Mouse (Mus musculus): ENCODE results near the gene 9430097D07Rik. TPM values are rescaled to one million over a fixed set of nuclear protein-coding genes. Genes with fewer than 3 reads are reported as not detected.

The 9430097D07Rik gene
- polyA plus RNA-seq, 1 experiment from 2014 or later, result 0.30 TPM

DNA sequence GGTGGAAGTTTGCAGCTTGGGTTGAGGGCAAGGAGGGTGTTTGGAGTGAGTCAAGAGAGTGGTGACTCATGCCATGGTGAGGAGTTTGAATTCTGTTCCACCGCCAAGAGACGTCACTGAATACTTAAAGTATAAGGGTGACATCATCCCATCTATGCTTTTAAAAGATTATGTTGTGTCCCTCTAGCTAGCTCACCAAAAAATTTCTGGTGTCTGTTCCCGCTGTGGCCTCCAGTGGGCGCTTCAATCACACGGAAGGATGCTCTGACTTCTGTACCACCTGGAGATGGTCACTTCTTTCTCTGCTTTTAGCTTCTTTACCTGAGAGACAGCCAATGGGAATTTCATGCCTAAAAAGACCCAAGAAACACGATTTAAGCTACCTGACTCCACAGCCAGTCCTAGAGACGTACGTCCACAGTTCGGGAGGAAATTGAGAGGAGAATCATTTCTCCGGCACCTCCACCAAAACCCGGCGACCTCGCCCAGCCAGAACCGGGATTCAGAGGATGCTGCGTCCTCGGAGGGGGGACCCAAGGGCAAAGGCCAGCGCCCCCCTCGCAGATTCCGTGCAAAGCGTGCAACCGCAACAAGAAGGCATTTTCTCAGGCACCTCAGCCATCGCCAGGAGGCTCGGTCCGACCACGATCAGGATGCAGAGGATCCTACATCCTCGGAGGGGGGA lies 441 bp downstream of the 9430097D07Rik start:
- Histone ChIP-seq H3K27ac (ENCODE audit: low read depth, low read length) (no peak overlapping the region), H3K4me2 (ENCODE audit: low read length) (peak overlapping the region; percentile 100)
- under 1% methylated on average over 26 of the region's 26 CpGs for WGBS

DNA sequence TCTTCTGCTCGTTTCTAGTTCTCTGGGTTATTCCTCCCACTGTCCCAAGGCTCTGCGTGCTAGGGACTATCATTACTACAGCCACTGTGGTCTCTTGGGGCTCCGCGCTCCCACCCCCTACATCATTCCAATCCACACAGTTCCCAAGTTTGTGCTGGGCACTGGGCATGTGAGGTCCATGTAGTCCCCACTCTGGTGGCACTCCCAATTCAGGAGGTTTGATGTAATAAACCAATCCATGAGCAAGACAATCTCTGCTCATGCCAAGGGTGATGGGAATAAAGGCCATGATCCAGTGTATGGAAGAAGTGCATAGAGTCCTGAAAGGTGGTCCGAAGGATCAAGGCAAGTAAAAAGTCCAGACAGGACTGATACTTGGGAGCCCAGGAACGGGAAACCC lies 987 bp downstream of the 9430097D07Rik start, which contains the start of gene Pip5kl1:
Gene Pip5kl1 (plus strand): TSS at position 301 of the 400 bp plus-strand sequence.
- no peak for DNase-seq (ENCODE audit: low spot score)
- peak within 1 kb of the TSS; percentile 49 for H3K4me3 ChIP-seq (ENCODE audit: low read depth, low read length)
- H3K9me3 ChIP-seq (replicated peaks; ENCODE audit: control insufficient read depth, low read length), result no peaks in the 10 kb centered on the region
- H3K4me2 ChIP-seq (ENCODE audit: low read length), result peak within 1 kb of the TSS; percentile 100
- peaks cover 7% of the 10 kb centered on the region for H3K4me1 ChIP-seq (ENCODE audit: control insufficient read depth, insufficient read depth, low read length)
- peak within 1 kb of the TSS; percentile 66 for H3K9ac ChIP-seq (ENCODE audit: low read length)
- no peak for ATAC-seq
- 0 out of 2 replicates have a peak, but pooled peaks cover 5% of the 10 kb centered on the region for H3K27me3 ChIP-seq (replicated peaks; ENCODE audit: control insufficient read depth, insufficient read depth, low read length)
- no peak within 1 kb of the TSS for H3K27ac ChIP-seq (ENCODE audit: low read depth, low read length)
- H3K36me3 ChIP-seq (ENCODE audit: control insufficient read depth, insufficient read depth, low read length), result 0 out of 2 replicates have a peak, but pooled peaks cover 7% of the 10 kb centered on the region
- 79% methylated on average over 6 of the region's 6 CpGs for WGBS

More for the DNA sequence above, 441 bp downstream of the 9430097D07Rik start:
- Histone ChIP-seq H3K27me3 (replicated peaks; ENCODE audit: control insufficient read depth, insufficient read depth, low read length) (0 out of 2 replicates have a peak, but pooled peaks cover 5% of the 10 kb centered on the region), H3K9ac (ENCODE audit: low read length) (peak overlapping the region; percentile 66), H3K4me1 (ENCODE audit: control insufficient read depth, insufficient read depth, low read length) (peaks cover 7% of the 10 kb centered on the region), H3K9me3 (replicated peaks; ENCODE audit: control insufficient read depth, low read length) (no peaks in the 10 kb centered on the region), H3K4me3 (ENCODE audit: low read depth, low read length) (peak overlapping the region; percentile 49), H3K36me3 (ENCODE audit: control insufficient read depth, insufficient read depth, low read length) (0 out of 2 replicates have a peak, but pooled peaks cover 7% of the 10 kb centered on the region)
- DNase-seq (ENCODE audit: low spot score), result peak; percentile 70
- ATAC-seq, result 0 out of 2 replicates have a peak, but pooled peaks have one; percentile 33

- ATAC-seq (no peak), DNase-seq (ENCODE audit: low spot score) (no peak)
- peaks cover 7% of the 10 kb centered on the region for H3K4me1 ChIP-seq (ENCODE audit: control insufficient read depth, insufficient read depth, low read length)
- H3K36me3 ChIP-seq (ENCODE audit: control insufficient read depth, insufficient read depth, low read length), result peaks cover 22% of the 10 kb centered on the region
- H3K4me3 ChIP-seq (ENCODE audit: low read depth, low read length), result no peak overlapping the region
- H3K9ac ChIP-seq (ENCODE audit: low read length), result no peak overlapping the region
- 0 out of 2 replicates have a peak, but pooled peaks cover 2% of the 10 kb centered on the region for H3K27me3 ChIP-seq (replicated peaks; ENCODE audit: control insufficient read depth, insufficient read depth, low read length)
- 91% methylated on average over 11 of the region's 11 CpGs for WGBS
- no peak overlapping the region for H3K4me2 ChIP-seq (ENCODE audit: low read length)
- H3K9me3 ChIP-seq (replicated peaks; ENCODE audit: control insufficient read depth, low read length), result no peaks in the 10 kb centered on the region
- no peak overlapping the region for H3K27ac ChIP-seq (ENCODE audit: low read depth, low read length)
Measured at GRCm38 (mm10) chr2:32572196-32572595, 3.3 kb downstream of the 9430097D07Rik start.

GRCm38 (mm10) chr2:32570698-32571494 lies 4.6 kb downstream of the 9430097D07Rik start, which contains the start of gene Dpm2:
Gene Dpm2 (plus strand): TSS chr2:32570858.
- H3K36me3 ChIP-seq (ENCODE audit: control insufficient read depth, insufficient read depth, low read length), result peaks cover 31% of the 10 kb centered on the region
- H3K27ac ChIP-seq (ENCODE audit: low read depth, low read length), result peak within 1 kb of the TSS; percentile 55; the same call in 1 of the 2 replicates
- peaks cover 7% of the 10 kb centered on the region for H3K4me1 ChIP-seq (ENCODE audit: control insufficient read depth, insufficient read depth, low read length)
- H3K9me3 ChIP-seq (replicated peaks; ENCODE audit: control insufficient read depth, low read length), result no peaks in the 10 kb centered on the region
- H3K4me2 ChIP-seq (ENCODE audit: low read length), result peak within 1 kb of the TSS; percentile 71
- peak; percentile 97 for DNase-seq (ENCODE audit: low spot score)
- peak within 1 kb of the TSS; percentile 71 for H3K9ac ChIP-seq (ENCODE audit: low read length)
- WGBS, result 1% methylated on average over 36 of the region's 36 CpGs
- ATAC-seq, result peak; percentile 87
- H3K4me3 ChIP-seq (ENCODE audit: low read depth, low read length), result peak within 1 kb of the TSS; percentile 65
- no peaks in the 10 kb centered on the region for H3K27me3 ChIP-seq (replicated peaks; ENCODE audit: control insufficient read depth, insufficient read depth, low read length)

- Histone ChIP-seq H3K4me2 (ENCODE audit: low read length) (no peak overlapping the region), H3K27me3 (replicated peaks; ENCODE audit: control insufficient read depth, insufficient read depth, low read length) (no peaks in the 10 kb centered on the region), H3K36me3 (ENCODE audit: control insufficient read depth, insufficient read depth, low read length) (peaks cover 49% of the 10 kb centered on the region), H3K9me3 (replicated peaks; ENCODE audit: control insufficient read depth, low read length) (no peaks in the 10 kb centered on the region), H3K4me1 (ENCODE audit: control insufficient read depth, insufficient read depth, low read length) (peaks cover 7% of the 10 kb centered on the region), H3K4me3 (ENCODE audit: low read depth, low read length) (no peak overlapping the region), H3K27ac (ENCODE audit: low read depth, low read length) (no peak overlapping the region), H3K9ac (ENCODE audit: low read length) (no peak overlapping the region)
- no peak for DNase-seq (ENCODE audit: low spot score)
- 89% methylated on average over 3 of the region's 3 CpGs for WGBS
- ATAC-seq, result no peak
Measured at GRCm38 (mm10) chr2:32568941-32569340, 6.5 kb downstream of the 9430097D07Rik start.

DNA sequence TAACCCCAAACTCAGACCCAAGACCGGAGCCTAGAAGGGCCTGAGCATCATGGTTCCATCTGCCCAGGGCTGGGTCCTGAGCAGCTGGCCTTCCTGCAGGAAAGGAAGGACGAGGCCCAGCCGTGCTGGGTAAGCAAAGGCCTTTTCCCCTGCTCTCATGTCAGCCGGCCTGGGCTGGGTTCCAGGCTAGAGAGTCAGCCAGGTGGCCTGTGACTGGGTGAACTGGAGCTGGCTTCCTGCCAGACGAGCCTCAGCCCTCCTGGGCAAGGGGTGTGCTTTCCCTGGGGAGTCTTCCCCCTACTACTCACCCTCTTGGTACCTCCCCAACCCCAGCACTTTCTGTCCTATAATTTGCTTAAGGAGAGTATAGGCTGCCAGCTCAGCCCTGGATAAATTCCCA lies 7.3 kb downstream of the 9430097D07Rik start:
- peaks cover 51% of the 10 kb centered on the region for H3K36me3 ChIP-seq (ENCODE audit: control insufficient read depth, insufficient read depth, low read length)
- no peak overlapping the region for H3K4me3 ChIP-seq (ENCODE audit: low read depth, low read length)
- 82% methylated on average over 5 of the region's 5 CpGs for WGBS

DNA sequence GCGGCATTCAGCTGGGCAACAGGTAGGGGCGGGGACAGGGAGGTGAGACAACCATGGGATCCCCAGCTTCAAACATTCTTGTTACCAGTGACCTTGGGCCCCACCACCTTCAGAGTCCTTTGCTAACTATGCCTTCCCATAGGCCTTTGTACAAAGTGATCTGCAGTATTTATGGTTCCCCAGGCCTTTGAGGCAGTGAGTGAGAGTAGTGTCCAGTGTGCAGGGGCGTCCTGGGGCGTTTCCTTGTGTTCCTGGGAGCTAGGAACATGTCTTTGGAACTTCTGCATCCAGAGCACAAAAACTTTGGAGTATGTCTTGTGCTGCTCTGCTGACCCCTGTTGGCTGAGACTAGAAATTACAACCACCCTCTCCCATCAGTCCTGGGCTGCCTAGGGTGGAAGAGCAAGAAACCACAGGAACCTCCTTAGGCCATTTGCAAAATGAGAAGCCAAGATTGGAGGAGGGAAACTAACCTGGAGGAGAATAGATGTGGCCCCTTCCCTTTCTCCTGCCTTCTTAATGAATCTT lies 8.9 kb downstream of the 9430097D07Rik start:
- H3K27ac ChIP-seq (ENCODE audit: low read depth, low read length), result no peak overlapping the region
- 42% methylated on average over 4 of the region's 4 CpGs for WGBS
- no peaks in the 10 kb centered on the region for H3K27me3 ChIP-seq (replicated peaks; ENCODE audit: control insufficient read depth, insufficient read depth, low read length)
- no peak overlapping the region for H3K9ac ChIP-seq (ENCODE audit: low read length)
- H3K4me1 ChIP-seq (ENCODE audit: control insufficient read depth, insufficient read depth, low read length), result peaks cover 4% of the 10 kb centered on the region; the same call in 1 of the 2 replicates
- H3K9me3 ChIP-seq (replicated peaks; ENCODE audit: control insufficient read depth, low read length), result no peaks in the 10 kb centered on the region
- peak; percentile 84 for DNase-seq (ENCODE audit: low spot score)
- no peak overlapping the region for H3K4me2 ChIP-seq (ENCODE audit: low read length)
- H3K36me3 ChIP-seq (ENCODE audit: control insufficient read depth, insufficient read depth, low read length), result peaks cover 47% of the 10 kb centered on the region
- H3K4me3 ChIP-seq (ENCODE audit: low read depth, low read length), result no peak overlapping the region
- no peak for ATAC-seq

More for the DNA sequence above, 7.3 kb downstream of the 9430097D07Rik start:
- Histone ChIP-seq H3K4me1 (ENCODE audit: control insufficient read depth, insufficient read depth, low read length) (peaks cover 7% of the 10 kb centered on the region), H3K9ac (ENCODE audit: low read length) (no peak overlapping the region), H3K27ac (ENCODE audit: low read depth, low read length) (no peak overlapping the region), H3K4me2 (ENCODE audit: low read length) (no peak overlapping the region), H3K27me3 (replicated peaks; ENCODE audit: control insufficient read depth, insufficient read depth, low read length) (no peaks in the 10 kb centered on the region), H3K9me3 (replicated peaks; ENCODE audit: control insufficient read depth, low read length) (no peaks in the 10 kb centered on the region)
- ATAC-seq, result no peak
- no peak for DNase-seq (ENCODE audit: low spot score)

- no peak overlapping the region for H3K4me3 ChIP-seq (ENCODE audit: low read depth, low read length)
- peak; percentile 87 for ATAC-seq
- no peaks in the 10 kb centered on the region for H3K27me3 ChIP-seq (replicated peaks; ENCODE audit: control insufficient read depth, insufficient read depth, low read length)
- 2% methylated on average over 5 of the region's 5 CpGs for WGBS
- 0 out of 2 replicates have a peak overlapping the region, but pooled peaks have one; percentile 4 for H3K4me2 ChIP-seq (ENCODE audit: low read length)
- DNase-seq (ENCODE audit: low spot score), result peak; percentile 73
- peak overlapping the region; percentile 80 for H3K27ac ChIP-seq (ENCODE audit: low read depth, low read length)
- H3K9ac ChIP-seq (ENCODE audit: low read length), result peak overlapping the region; percentile 43
- H3K4me1 ChIP-seq (ENCODE audit: control insufficient read depth, insufficient read depth, low read length), result peaks cover 18% of the 10 kb centered on the region
- H3K36me3 ChIP-seq (ENCODE audit: control insufficient read depth, insufficient read depth, low read length), result peaks cover 10% of the 10 kb centered on the region; the same call in 1 of the 2 replicates
- H3K9me3 ChIP-seq (replicated peaks; ENCODE audit: control insufficient read depth, low read length), result no peaks in the 10 kb centered on the region
Measured at GRCm38 (mm10) chr2:32559570-32559969, 15.9 kb downstream of the 9430097D07Rik start.
